Mouse (Mus musculus) kidney, postnatal 0 days (tissue): Measurements from ENCODE around the gene Stub1. TPM values are rescaled to one million over a fixed set of nuclear protein-coding genes. Genes with fewer than 3 reads are reported as not detected.
A peak's percentile ranks its signal among the peaks of the same experiment; 100 is the strongest.

ENCODE experiments used
- ATAC-seq: fragments of 200-750 bp; cut with Nextera tagmentation; replicated peaks from 2 replicates; pipeline ENCODE4 v1.8.0; 2017; ENCODE audit warnings: low read depth, moderate number of reproducible peaks, moderate TSS enrichment, moderate library complexity; ENCODE audit not compliant: low FRiP score
- DNase-seq: peaks from one replicate; pipeline ENCODE4 v3.0.0-alpha.2; 2016; ENCODE audit warnings: low spot score
- H3K27ac ChIP-seq: fragments of 300-500 bp; sonication (generic); 2 replicates; pipeline ENCODE4 v1.5.1; 2014; ENCODE audit warnings: mild to moderate bottlenecking
- H3K27me3 ChIP-seq: fragments of 300-500 bp; sonication (generic); 2 replicates; pipeline ENCODE4 v1.6.1; 2014; ENCODE audit warnings: low read length, mixed read lengths; ENCODE audit not compliant: insufficient read depth
- H3K36me3 ChIP-seq: fragments of 300-500 bp; sonication (generic); 2 replicates; pipeline ENCODE4 v1.6.1; 2014; ENCODE audit warnings: low read length, mixed read lengths; ENCODE audit not compliant: insufficient read depth
- H3K4me1 ChIP-seq: fragments of 300-500 bp; sonication (generic); replicated peaks from 2 replicates; pipeline ENCODE4 v1.6.1; 2014; ENCODE audit warnings: antibody characterized with exemption, low read length, mixed read lengths; ENCODE audit not compliant: insufficient read depth
- H3K4me2 ChIP-seq: fragments of 300-500 bp; sonication (generic); 2 replicates; pipeline ENCODE4 v1.6.1; 2014; ENCODE audit warnings: mild to moderate bottlenecking, low read length, moderate library complexity, mixed read lengths
- H3K4me3 ChIP-seq: fragments of 300-500 bp; sonication (generic); replicated peaks from 2 replicates; pipeline ENCODE4 v1.5.1; 2014; ENCODE audit warnings: low read depth, low read length
- H3K9ac ChIP-seq: fragments of 300-500 bp; sonication (generic); 2 replicates; pipeline ENCODE4 v1.6.1; 2014; ENCODE audit warnings: low read depth, low read length
- H3K9me3 ChIP-seq: fragments of 300-500 bp; sonication (generic); replicated peaks from 2 replicates; pipeline ENCODE4 v1.6.1; 2016; ENCODE audit warnings: low read length, inconsistent platforms, mixed read lengths
- CTCF ChIP-seq: IDR thresholded peaks from 2 replicates; pipeline ENCODE4 v1.5.1; 2016; ENCODE audit warnings: antibody characterized with exemption, low read depth, mild to moderate bottlenecking, moderate library complexity
- WGBS: fragments of 180-500 bp; shearing (Covaris S2); extraction: QIAGEN DNeasy Blood & Tissue Kit; methylation state at CpG from one replicate; pipeline ENCODE4 v1.1.7; 2014; 5-methylcytosine and 5-hydroxymethylcytosine counted together
- polyA plus RNA-seq: library from polyadenylated mRNA; unstranded; fragments of >200 nt; fragmentation: Nextera tagmentation; extraction: Ambion mirVana; gene quantifications from 2 replicates; pipeline ENCODE4 v1.2.1, GENCODE M21; 2015

Gene Stub1
- polyA plus RNA-seq, 1 experiment from 2014 or later = 267 TPM

- 84% methylated on average over 14 of the region's 14 CpGs for WGBS
- no peak for TF ChIP-seq CTCF
- H3K4me3 ChIP-seq = no peak overlapping the region
- no peak overlapping the region for H3K9ac ChIP-seq
- H3K27ac ChIP-seq = no peak overlapping the region
- H3K27me3 ChIP-seq = no peaks in the 10 kb centered on the region
- peaks cover 32% of the 10 kb centered on the region for H3K36me3 ChIP-seq
- H3K4me2 ChIP-seq = peak overlapping the region; percentile 85; the same call in 1 of the 2 replicates
- H3K4me1 ChIP-seq = peaks cover 45% of the 10 kb centered on the region
- no peaks in the 10 kb centered on the region for H3K9me3 ChIP-seq
- ATAC-seq (no peak), DNase-seq (no peak)
Measured at GRCm38 (mm10) chr17:25830806-25831431, 2.3 kb downstream of the Stub1 start.

GRCm38 (mm10) chr17:25830200-25830753 is 2.9 kb downstream of the Stub1 start:
- 0 out of 2 replicates have a peak overlapping the region, but pooled peaks have one; percentile 66 for H3K4me2 ChIP-seq
- ATAC-seq (no peak), DNase-seq (no peak)
- no peak overlapping the region for H3K27ac ChIP-seq
- no peak overlapping the region for H3K9ac ChIP-seq
- no peak for TF ChIP-seq CTCF
- H3K27me3 ChIP-seq = no peaks in the 10 kb centered on the region
- H3K9me3 ChIP-seq = no peaks in the 10 kb centered on the region
- no peak overlapping the region for H3K4me3 ChIP-seq
- H3K4me1 ChIP-seq = peaks cover 39% of the 10 kb centered on the region
- peaks cover 38% of the 10 kb centered on the region for H3K36me3 ChIP-seq
- WGBS = 79% methylated on average over 4 of the region's 4 CpGs

GRCm38 (mm10) chr17:25829558-25830017 is 3.6 kb downstream of the Stub1 start:
- ATAC-seq (no peak), DNase-seq (no peak)
- Histone ChIP-seq H3K4me3 (peak overlapping the region; percentile 34), H3K27me3 (no peaks in the 10 kb centered on the region), H3K4me2 (peak overlapping the region; percentile 66), H3K4me1 (peaks cover 36% of the 10 kb centered on the region), H3K36me3 (peaks cover 35% of the 10 kb centered on the region), H3K9ac (peak overlapping the region; percentile 60), H3K9me3 (no peaks in the 10 kb centered on the region), H3K27ac (peak overlapping the region; percentile 88)
- no peak for TF ChIP-seq CTCF
- 33% methylated on average over 8 of the region's 8 CpGs for WGBS

- WGBS = under 1% methylated on average over 32 of the region's 32 CpGs
- Histone ChIP-seq H3K9me3 (no peaks in the 10 kb centered on the region), H3K4me2 (peak within 1 kb of the TSS; percentile 66)
Measured at GRCm38 (mm10) chr17:25828712-25829557, 4.3 kb downstream of the Stub1 start, which contains the start of gene Jmjd8. Gene Jmjd8, plus strand, starts transcription at chr17:25828867.

GRCm38 (mm10) chr17:25828223-25828594 is 5.0 kb downstream of the Stub1 start:
- 87% methylated on average over 8 of the region's 8 CpGs for WGBS
- peaks cover 37% of the 10 kb centered on the region for H3K4me1 ChIP-seq

More at GRCm38 (mm10) chr17:25828712-25829557, 4.3 kb downstream of the Stub1 start, which contains the start of gene Jmjd8:
- Histone ChIP-seq H3K27me3 (no peaks in the 10 kb centered on the region), H3K9ac (peak within 1 kb of the TSS; percentile 60), H3K27ac (peak within 1 kb of the TSS; percentile 88), H3K4me1 (peaks cover 36% of the 10 kb centered on the region), H3K36me3 (peaks cover 34% of the 10 kb centered on the region), H3K4me3 (peak within 1 kb of the TSS; percentile 34)
- DNase-seq = peak; percentile 90
- ATAC-seq = peak; percentile 16
- peak; percentile 57 for TF ChIP-seq CTCF

More at GRCm38 (mm10) chr17:25828223-25828594, 5.0 kb downstream of the Stub1 start:
- DNase-seq (no peak), ATAC-seq (no peak)
- Histone ChIP-seq H3K4me3 (peak overlapping the region; percentile 34; the same call in 1 of the 2 replicates), H3K36me3 (peaks cover 34% of the 10 kb centered on the region), H3K27me3 (no peaks in the 10 kb centered on the region), H3K9me3 (no peaks in the 10 kb centered on the region), H3K4me2 (peak overlapping the region; percentile 66), H3K27ac (peak overlapping the region; percentile 88; the same call in 1 of the 2 replicates), H3K9ac (no peak overlapping the region; the same call in 1 of the 2 replicates)
- no peak for TF ChIP-seq CTCF
